Mouse (Mus musculus) MEL (cell line): Measurements from ENCODE around the gene Rab3c.

Experiments
- BHLHE40 ChIP-seq: IDR thresholded peaks from 2 replicates; pipeline ENCODE4 v1.6.1; 2012; ENCODE audit warnings: low read depth, mild to moderate bottlenecking, inconsistent platforms, low read length, improper control_type of control experiment, borderline replicate concordance
- CTCF ChIP-seq, 3 experiments: IDR thresholded peaks in 2 of 3; conservative IDR thresholded peaks in 1 of 3; 2 replicates each; pipeline ENCODE4 v1.5.1; 2011 to 2012; ENCODE audit warnings: low read length in 3 of 3, low read depth in 2 of 3, mild to moderate bottlenecking in 2 of 3, improper control_type of control experiment in 1 of 3, inconsistent platforms in 1 of 3, mixed read lengths in 1 of 3, moderate library complexity in 1 of 3; ENCODE audit not compliant: control insufficient read depth in 1 of 3, insufficient read depth in 1 of 3, poor library complexity in 1 of 3, severe bottlenecking in 1 of 3
- EP300 ChIP-seq, 2 experiments: IDR thresholded peaks; 2 replicates each; pipeline ENCODE4 v1.6.1; 2011; ENCODE audit warnings: improper control_type of control experiment in 2 of 2, low read length in 2 of 2, low read depth in 1 of 2, mild to moderate bottlenecking in 1 of 2
- GATA1 ChIP-seq: IDR thresholded peaks from 2 replicates; pipeline ENCODE4 v1.6.1; 2011; ENCODE audit warnings: low read depth, low read length, improper control_type of control experiment
- JUND ChIP-seq: IDR thresholded peaks from 2 replicates; pipeline ENCODE4 v1.6.1; 2011; ENCODE audit warnings: low read depth, mild to moderate bottlenecking, improper control_type of control experiment, low read length
- MYB ChIP-seq: IDR thresholded peaks from 2 replicates; pipeline ENCODE4 v1.6.1; 2011; ENCODE audit warnings: mild to moderate bottlenecking, low read depth, low read length, improper control_type of control experiment
- SIN3A ChIP-seq: IDR thresholded peaks from 2 replicates; pipeline ENCODE4 v1.6.1; 2012; ENCODE audit warnings: low read length, improper control_type of control experiment, inconsistent platforms
- SMC3 ChIP-seq: IDR thresholded peaks from 2 replicates; pipeline ENCODE4 v1.6.1; 2011; ENCODE audit warnings: low read depth, low read length, improper control_type of control experiment
- TAL1 ChIP-seq: IDR thresholded peaks from 2 replicates; pipeline ENCODE4 v1.6.1; 2012; ENCODE audit warnings: mild to moderate bottlenecking, inconsistent platforms, low read length, moderate library complexity, mixed read lengths
- USF1 ChIP-seq: IDR thresholded peaks from 2 replicates; pipeline ENCODE4 v1.6.1; 2014; ENCODE audit warnings: low read depth, mild to moderate bottlenecking, inconsistent platforms, low read length, improper control_type of control experiment, moderate library complexity
- ZKSCAN1 ChIP-seq: IDR thresholded peaks from 2 replicates; pipeline ENCODE4 v1.6.1; 2012; ENCODE audit warnings: low read depth, mild to moderate bottlenecking, inconsistent platforms, low read length, improper control_type of control experiment, moderate library complexity

- TF ChIP-seq USF1 (no peak), CTCF (IDR thresholded peaks at IDR 0.05 in 2 of 3, conservative IDR thresholded peaks at IDR 0.05 in 1 of 3; ENCODE audit: control insufficient read depth in 1 of 3, insufficient read depth in 1 of 3, low read depth in 2 of 3, low read length in 3 of 3, poor library complexity in 1 of 3, severe bottlenecking in 1 of 3) (no peak), SIN3A (no peak), JUND (no peak), TAL1 (no peak), EP300 (IDR thresholded peaks at IDR 0.05; ENCODE audit: low read depth in 1 of 2, low read length in 2 of 2) (no peak), BHLHE40 (no peak), GATA1 (no peak), ZKSCAN1 (no peak), MYB (no peak), SMC3 (no peak)
These were observed 41.8 kb downstream of the Rab3c start for GRCm38 (mm10) chr13:110238970-110239369.
